Mouse (Mus musculus): Measurements from ENCODE around the gene Atp5g3.

GRCm38 (mm10) chr2:73927711-73928110, 16.6 kb upstream of the Atp5g3 start:
- TF ChIP-seq CTCF (conservative IDR thresholded peaks at IDR 0.05; ENCODE audit: insufficient read depth, insufficient read length, low read depth, low read length) (no peak), POLR2A (IDR thresholded peaks at IDR 0.05; ENCODE audit: low read depth, low read length) (no peak)
